Mouse (Mus musculus): Measurements from ENCODE around the gene Dglucy. TPM values are rescaled to one million over a fixed set of nuclear protein-coding genes. Genes with fewer than 3 reads are reported as not detected.
A peak's percentile ranks its signal among the peaks of the same experiment; 100 is the strongest.

The Dglucy gene
- total RNA-seq, 1 experiment = 6.2 TPM

GRCm38 (mm10) chr12:100887801-100888258, 109.0 kb downstream of the Dglucy start:
- in situ Hi-C loops (cut with MboI; ENCODE audit: low sequenced_read_pairs in 2 of 2, unreplicated experiment in 2 of 2) = no loop called here
- Histone ChIP-seq H3K9ac (ENCODE audit: insufficient read depth, low read depth, low read length, poor library complexity, severe bottlenecking) (no peak overlapping the region), H3K4me1 (ENCODE audit: control insufficient read depth in 2 of 2, insufficient read depth in 2 of 2, low read length in 2 of 2, poor library complexity in 1 of 2) (no peaks in the 10 kb centered on the region), H3K4me3 (ENCODE audit: insufficient read depth in 1 of 2, low read depth in 1 of 2, low read length in 2 of 2, poor library complexity in 1 of 2, severe bottlenecking in 1 of 2) (peak overlapping the region in 1 of 2 experiments; percentile 16; a peak in 1 of 4 replicates), H3K9me3 (ENCODE audit: control insufficient read depth, insufficient read depth, low read depth, low read length) (no peaks in the 10 kb centered on the region), H3K36me3 (ENCODE audit: control insufficient read depth, insufficient read depth, low read length, poor library complexity, severe bottlenecking) (no peaks in the 10 kb centered on the region), H3K27ac (ENCODE audit: insufficient read depth, low read depth, low read length, poor library complexity, severe bottlenecking) (no peak overlapping the region)
- DNase-seq (ENCODE audit: low read depth, low spot score) = no peak
- TF ChIP-seq ZNF384 (IDR thresholded peaks at IDR 0.05; ENCODE audit: low read depth, low read length) = no peak
- TF ChIP-seq CHD2 (IDR thresholded peaks at IDR 0.05; ENCODE audit: low read depth, low read length) = no peak
- TF ChIP-seq MAFK (IDR thresholded peaks at IDR 0.05; ENCODE audit: insufficient read depth, low read depth, low read length) = no peak
- TF ChIP-seq ZC3H11A (IDR thresholded peaks at IDR 0.05; ENCODE audit: borderline replicate concordance, low read depth, low read length) = no peak
- no peak for TF ChIP-seq HCFC1 (IDR thresholded peaks at IDR 0.05; ENCODE audit: borderline replicate concordance, insufficient read depth, low read length)

- in situ Hi-C loops (cut with MboI; ENCODE audit: low sequenced_read_pairs in 2 of 2, unreplicated experiment in 2 of 2) = no loop called here
- Histone ChIP-seq H3K9me3 (ENCODE audit: control insufficient read depth, insufficient read depth, low read depth, low read length) (no peaks in the 10 kb centered on the region), H3K27ac (ENCODE audit: insufficient read depth, low read depth, low read length, poor library complexity, severe bottlenecking) (no peak overlapping the region), H3K4me3 (ENCODE audit: insufficient read depth in 1 of 2, low read depth in 1 of 2, low read length in 2 of 2, poor library complexity in 1 of 2, severe bottlenecking in 1 of 2) (no peak overlapping the region), H3K4me1 (ENCODE audit: control insufficient read depth in 2 of 2, insufficient read depth in 2 of 2, low read length in 2 of 2, poor library complexity in 1 of 2) (no peaks in the 10 kb centered on the region), H3K9ac (ENCODE audit: insufficient read depth, low read depth, low read length, poor library complexity, severe bottlenecking) (no peak overlapping the region), H3K36me3 (ENCODE audit: control insufficient read depth, insufficient read depth, low read length, poor library complexity, severe bottlenecking) (no peaks in the 10 kb centered on the region)
- DNase-seq (ENCODE audit: low read depth, low spot score) = no peak
- no peak for TF ChIP-seq CHD2 (IDR thresholded peaks at IDR 0.05; ENCODE audit: low read depth, low read length)
- TF ChIP-seq ZC3H11A (IDR thresholded peaks at IDR 0.05; ENCODE audit: borderline replicate concordance, low read depth, low read length) = no peak
- no peak for TF ChIP-seq HCFC1 (IDR thresholded peaks at IDR 0.05; ENCODE audit: borderline replicate concordance, insufficient read depth, low read length)
- TF ChIP-seq MAFK (IDR thresholded peaks at IDR 0.05; ENCODE audit: insufficient read depth, low read depth, low read length) = no peak
- no peak for TF ChIP-seq ZNF384 (IDR thresholded peaks at IDR 0.05; ENCODE audit: low read depth, low read length)
These were observed 111.7 kb downstream of the Dglucy start for GRCm38 (mm10) chr12:100890548-100890947.

- H3K9ac ChIP-seq (ENCODE audit: insufficient read depth, low read depth, low read length, poor library complexity, severe bottlenecking) = no peak overlapping the region
- no peak overlapping the region for H3K27ac ChIP-seq (ENCODE audit: insufficient read depth, low read depth, low read length, poor library complexity, severe bottlenecking)
- DNase-seq (ENCODE audit: low read depth, low spot score) = no peak
- H3K4me3 ChIP-seq (ENCODE audit: insufficient read depth in 1 of 2, low read depth in 1 of 2, low read length in 2 of 2, poor library complexity in 1 of 2, severe bottlenecking in 1 of 2) = no peak overlapping the region
- in situ Hi-C loops (cut with MboI; ENCODE audit: low sequenced_read_pairs in 2 of 2, unreplicated experiment in 2 of 2) = no loop called here
- no peaks in the 10 kb centered on the region for H3K4me1 ChIP-seq (ENCODE audit: control insufficient read depth in 2 of 2, insufficient read depth in 2 of 2, low read length in 2 of 2, poor library complexity in 1 of 2)
- TF ChIP-seq ZC3H11A (IDR thresholded peaks at IDR 0.05; ENCODE audit: borderline replicate concordance, low read depth, low read length) (no peak), MAFK (IDR thresholded peaks at IDR 0.05; ENCODE audit: insufficient read depth, low read depth, low read length) (no peak), CHD2 (IDR thresholded peaks at IDR 0.05; ENCODE audit: low read depth, low read length) (no peak), ZNF384 (IDR thresholded peaks at IDR 0.05; ENCODE audit: low read depth, low read length) (no peak), HCFC1 (IDR thresholded peaks at IDR 0.05; ENCODE audit: borderline replicate concordance, insufficient read depth, low read length) (no peak)
- H3K9me3 ChIP-seq (ENCODE audit: control insufficient read depth, insufficient read depth, low read depth, low read length) = no peaks in the 10 kb centered on the region
- H3K36me3 ChIP-seq (ENCODE audit: control insufficient read depth, insufficient read depth, low read length, poor library complexity, severe bottlenecking) = no peaks in the 10 kb centered on the region
These were observed 116.6 kb downstream of the Dglucy start for GRCm38 (mm10) chr12:100895504-100895903.

GRCm38 (mm10) chr12:100896661-100897060, 117.8 kb downstream of the Dglucy start:
- Histone ChIP-seq H3K4me1 (ENCODE audit: control insufficient read depth in 2 of 2, insufficient read depth in 2 of 2, low read length in 2 of 2, poor library complexity in 1 of 2) (peaks cover 0 to 2% of the 10 kb centered on the region in 2 experiments; a peak in 1 of 4 replicates), H3K9me3 (ENCODE audit: control insufficient read depth, insufficient read depth, low read depth, low read length) (no peaks in the 10 kb centered on the region), H3K4me3 (ENCODE audit: insufficient read depth in 1 of 2, low read depth in 1 of 2, low read length in 2 of 2, poor library complexity in 1 of 2, severe bottlenecking in 1 of 2) (no peak overlapping the region), H3K36me3 (ENCODE audit: control insufficient read depth, insufficient read depth, low read length, poor library complexity, severe bottlenecking) (no peaks in the 10 kb centered on the region), H3K9ac (ENCODE audit: insufficient read depth, low read depth, low read length, poor library complexity, severe bottlenecking) (no peak overlapping the region), H3K27ac (ENCODE audit: insufficient read depth, low read depth, low read length, poor library complexity, severe bottlenecking) (no peak overlapping the region)
- no peak for TF ChIP-seq ZC3H11A (IDR thresholded peaks at IDR 0.05; ENCODE audit: borderline replicate concordance, low read depth, low read length)
- no peak for TF ChIP-seq CHD2 (IDR thresholded peaks at IDR 0.05; ENCODE audit: low read depth, low read length)
- in situ Hi-C loops (cut with MboI; ENCODE audit: low sequenced_read_pairs in 2 of 2, unreplicated experiment in 2 of 2) = no loop called here
- no peak for DNase-seq (ENCODE audit: low read depth, low spot score)
